Mouse (Mus musculus): ENCODE measurements around the gene Psmd12. TPM values are rescaled to one million over a fixed set of nuclear protein-coding genes. Genes with fewer than 3 reads are reported as not detected.

Gene Psmd12
- total RNA-seq, 2 experiments from 2014 or later: 105 to 106 TPM

- intact Hi-C loops (cut with DNase I; ENCODE audit: low total_unique reads): no loop called here
- no peak for DNase-seq
Observed at GRCm38 (mm10) chr11:107458286-107458685, 21.0 kb upstream of the Psmd12 start.

- no peak for DNase-seq
- intact Hi-C loops (cut with DNase I; ENCODE audit: low total_unique reads): no loop called here
Observed at GRCm38 (mm10) chr11:107458986-107459385, 20.3 kb upstream of the Psmd12 start.

GRCm38 (mm10) chr11:107459828-107460227, 19.5 kb upstream of the Psmd12 start:
- intact Hi-C loops (cut with DNase I; ENCODE audit: low total_unique reads): no loop called here
- DNase-seq: no peak

DNA sequence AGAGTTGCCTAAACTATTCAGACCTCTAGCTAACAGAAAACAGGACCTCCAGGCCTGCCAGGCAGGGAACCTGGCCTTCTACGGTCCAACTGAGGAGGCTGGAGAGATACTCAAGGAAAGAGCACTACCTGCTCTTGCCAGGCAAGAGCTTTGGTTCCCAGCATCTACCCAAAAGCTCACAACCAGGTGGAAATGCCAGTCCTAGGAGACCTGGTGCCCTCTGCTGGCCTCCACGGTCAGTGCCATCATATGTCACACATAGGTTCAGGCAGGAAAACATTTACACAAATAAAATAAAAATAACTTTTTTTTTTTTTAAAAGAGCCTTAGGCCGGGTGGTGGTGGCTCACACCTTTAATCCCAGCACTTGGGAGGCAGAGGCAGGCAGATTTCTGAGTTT, 16.8 kb upstream of the Psmd12 start:
- intact Hi-C loops (cut with DNase I; ENCODE audit: low total_unique reads): no loop called here
- no peak for DNase-seq

DNA sequence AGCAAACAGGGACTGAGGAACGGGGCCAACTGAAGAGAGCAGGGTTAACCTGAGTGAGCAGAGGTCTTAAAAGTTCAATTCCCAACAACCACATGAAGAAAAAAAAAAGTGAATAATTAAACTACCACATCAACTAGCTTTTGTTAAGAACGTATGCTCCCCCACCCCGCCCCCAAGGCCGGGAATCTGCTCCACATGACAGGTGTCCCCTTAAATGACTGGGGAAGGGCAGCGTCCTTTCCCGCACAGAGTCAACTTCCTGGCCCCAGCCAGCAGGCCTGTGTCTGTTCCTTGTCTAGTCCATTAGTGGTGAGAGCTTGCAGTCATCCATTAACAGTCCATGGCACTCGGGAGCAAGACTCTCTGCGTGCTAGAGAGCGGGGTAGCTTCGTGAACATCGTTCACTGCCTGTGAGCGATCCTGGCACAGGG, 16.0 kb upstream of the Psmd12 start:
- no peak for DNase-seq
- intact Hi-C loops (cut with DNase I; ENCODE audit: low total_unique reads): no loop called here

- no peak for DNase-seq
- intact Hi-C loops (cut with DNase I; ENCODE audit: low total_unique reads): no loop called here
Observed at GRCm38 (mm10) chr11:107464141-107464540, 15.1 kb upstream of the Psmd12 start.

GRCm38 (mm10) chr11:107465041-107465440, 14.2 kb upstream of the Psmd12 start:
- DNase-seq: no peak
- intact Hi-C loops (cut with DNase I; ENCODE audit: low total_unique reads): no loop called here

GRCm38 (mm10) chr11:107465969-107466368, 13.3 kb upstream of the Psmd12 start:
- intact Hi-C loops (cut with DNase I; ENCODE audit: low total_unique reads): no loop called here
- no peak for DNase-seq

GRCm38 (mm10) chr11:107466611-107467391, 12.5 kb upstream of the Psmd12 start:
- intact Hi-C loops (cut with DNase I; ENCODE audit: low total_unique reads): no loop called here
- no peak for DNase-seq

GRCm38 (mm10) chr11:107468252-107469030, 10.8 kb upstream of the Psmd12 start:
- intact Hi-C loops (cut with DNase I; ENCODE audit: low total_unique reads): no loop called here

GRCm38 (mm10) chr11:107469031-107469522, 10.2 kb upstream of the Psmd12 start:
- intact Hi-C loops (cut with DNase I; ENCODE audit: low total_unique reads): no loop called here
- DNase-seq: peak; percentile 80

More at GRCm38 (mm10) chr11:107468252-107469030, 10.8 kb upstream of the Psmd12 start:
- no peak for DNase-seq

- intact Hi-C loops (cut with DNase I; ENCODE audit: low total_unique reads): loop anchor here (2.0 to 5.0 kb wide), 3 partner anchors 77 to 257 kb away; no protein-coding TSS in a partner anchor
Observed at GRCm38 (mm10) chr11:107469523-107470371, 9.5 kb upstream of the Psmd12 start.

DNA sequence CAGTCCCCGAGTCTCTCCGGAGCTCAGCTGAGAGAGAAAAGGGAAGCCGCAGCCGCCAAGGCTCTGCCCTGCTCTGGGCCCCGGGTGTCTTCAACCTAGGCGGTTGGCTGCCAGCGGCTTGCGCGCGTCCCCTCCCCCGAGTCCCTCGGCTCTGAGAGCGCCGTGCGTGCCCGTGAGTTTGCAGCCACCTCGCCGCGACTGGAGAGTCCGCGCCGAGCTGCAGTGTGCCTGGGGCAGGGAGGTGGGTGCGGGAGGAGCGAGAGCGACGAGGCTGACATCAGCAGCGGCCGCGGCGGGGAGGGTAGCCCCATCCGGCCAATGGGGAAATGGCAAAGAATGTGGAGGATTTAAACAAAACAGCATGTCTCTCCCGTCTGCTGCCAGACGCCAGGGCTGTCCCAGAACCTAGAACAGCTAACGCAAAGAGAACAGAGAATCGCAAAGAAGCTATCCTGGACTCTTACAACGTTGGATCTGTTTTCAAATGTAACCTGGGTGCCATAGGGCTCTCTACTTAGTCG, 8.7 kb upstream of the Psmd12 start, which contains the start of gene Pitpnc1:
Gene Pitpnc1, minus strand, starts transcription at position 179 of the 521 bp plus-strand sequence.
- intact Hi-C loops (cut with DNase I; ENCODE audit: low total_unique reads): loop anchor here (2.0 to 5.0 kb wide), 3 partner anchors 78 to 258 kb away; no protein-coding TSS in a partner anchor
- peak; percentile 81 for DNase-seq

More at GRCm38 (mm10) chr11:107469523-107470371, 9.5 kb upstream of the Psmd12 start:
- DNase-seq: peak; percentile 66

GRCm38 (mm10) chr11:107471071-107471720, 8.1 kb upstream of the Psmd12 start:
- intact Hi-C loops (cut with DNase I; ENCODE audit: low total_unique reads): loop anchor here (2.0 to 5.0 kb wide), 3 partner anchors 78 to 259 kb away; no protein-coding TSS in a partner anchor
- no peak for DNase-seq

- intact Hi-C loops (cut with DNase I; ENCODE audit: low total_unique reads): loop anchor here (5.0 kb wide), 2 partner anchors 195 to 260 kb away; no protein-coding TSS in a partner anchor
- no peak for DNase-seq
Observed at GRCm38 (mm10) chr11:107472304-107472703, 7.0 kb upstream of the Psmd12 start.

GRCm38 (mm10) chr11:107473137-107473820, 6.0 kb upstream of the Psmd12 start:
- intact Hi-C loops (cut with DNase I; ENCODE audit: low total_unique reads): loop anchor here (5.0 kb wide), 2 partner anchors 196 to 261 kb away; no protein-coding TSS in a partner anchor
- DNase-seq: no peak

DNA sequence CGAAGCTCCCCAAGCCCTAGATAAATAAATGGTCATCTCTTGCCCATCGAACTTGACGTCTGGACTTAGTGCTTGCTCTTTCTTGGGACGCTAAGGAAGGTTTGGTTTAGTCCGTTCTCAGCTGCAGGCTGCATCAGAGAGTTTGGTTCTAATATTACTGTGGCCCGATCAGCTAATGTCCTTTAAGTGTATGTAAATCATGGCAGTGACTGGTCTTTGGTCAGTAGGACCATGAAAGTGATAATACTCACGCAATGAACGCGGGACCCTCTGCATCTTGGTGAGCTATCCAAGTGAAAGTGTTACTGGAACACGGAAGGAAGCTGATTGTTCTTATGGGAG, 549 bp downstream of the Psmd12 start:
- no peak for DNase-seq
- intact Hi-C loops (cut with DNase I; ENCODE audit: low total_unique reads): no loop called here

DNA sequence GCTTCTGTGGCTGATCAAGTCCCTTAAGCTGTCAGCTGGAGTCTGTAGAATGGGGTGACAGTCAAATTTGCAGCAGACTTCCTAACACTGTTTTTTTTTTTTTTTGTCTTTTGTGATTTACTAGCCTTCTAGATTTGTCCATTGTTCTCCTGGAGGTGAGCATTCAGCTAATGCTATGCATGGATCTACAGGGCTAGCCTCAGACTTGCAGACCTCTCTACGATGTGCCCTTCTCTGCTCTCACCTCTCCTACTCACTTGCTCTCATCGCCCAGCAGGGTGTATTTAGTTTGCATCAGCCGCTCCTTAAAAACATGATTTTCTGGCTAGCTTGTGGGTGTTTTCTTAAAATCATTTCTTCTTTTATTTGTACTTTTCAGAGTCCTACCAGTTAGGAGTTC, 5.1 kb downstream of the Psmd12 start:
- intact Hi-C loops (cut with DNase I; ENCODE audit: low total_unique reads): no loop called here
- DNase-seq: no peak

Measured in gastrocnemius, postnatal 14 days (tissue).